27 mouse cellular contexts compared by ENCODE assay signal in genomic region chr11:29770666-29771400, GRCm38 (mm10). TPM values are rescaled to one million over a fixed set of nuclear protein-coding genes. Genes with fewer than 3 reads are reported as not detected.
DNase-seq lines count a peak whose midpoint lies in the region; ATAC-seq lines count a peak whose summit lies in the region.
"Had no signal": no experiment of that assay in that cellular context is flagged by ENCODE, and none has a peak within 500 bp of the region (broad histone marks: within the 10 kb centered on the region; RNA-seq: fewer than 3 reads in every experiment).

No protein-coding gene starts in this region.

- H3K4me3 ChIP-seq in heart, embryonic 16.5 days (ENCODE audit: low read length) = no peak overlapping the region
- no peak overlapping the region for H3K4me3 ChIP-seq in hindbrain, embryonic 13.5 days
- H3K4me3 ChIP-seq: erythroblast, embryonic 14.5 days; forebrain, embryonic 12.5 days; megakaryocyte, embryonic 14.5 days had no signal

- H3K9me3 ChIP-seq in heart, embryonic 16.5 days (replicated peaks; ENCODE audit: control insufficient read depth, low read length) = no peaks in the 10 kb centered on the region
- no peaks in the 10 kb centered on the region for H3K9me3 ChIP-seq in hindbrain, embryonic 13.5 days
- H3K9me3 ChIP-seq: forebrain, embryonic 12.5 days; megakaryocyte, embryonic 14.5 days had no signal

- H3K36me3 ChIP-seq in heart, embryonic 16.5 days (ENCODE audit: control insufficient read depth, insufficient read depth) = no peaks in the 10 kb centered on the region
- no peaks in the 10 kb centered on the region for H3K36me3 ChIP-seq in hindbrain, embryonic 13.5 days
- H3K36me3 ChIP-seq: forebrain, embryonic 12.5 days had no signal

- no peak overlapping the region for H3K4me2 ChIP-seq in heart, embryonic 16.5 days (ENCODE audit: low read depth, low read length)
- no peak overlapping the region for H3K4me2 ChIP-seq in hindbrain, embryonic 13.5 days
- H3K4me2 ChIP-seq: forebrain, embryonic 12.5 days; hindbrain, embryonic 14.5 days had no signal

- no peaks in the 10 kb centered on the region for H3K27me3 ChIP-seq in heart, embryonic 16.5 days (ENCODE audit: control insufficient read depth, insufficient read depth, low read length)
- no peaks in the 10 kb centered on the region for H3K27me3 ChIP-seq in hindbrain, embryonic 13.5 days
- H3K27me3 ChIP-seq: Patski had no signal

- no peak overlapping the region for H3K9ac ChIP-seq in heart, embryonic 16.5 days (ENCODE audit: low read length)
- no peak overlapping the region for H3K9ac ChIP-seq in hindbrain, embryonic 13.5 days
- H3K9ac ChIP-seq: forebrain, embryonic 12.5 days; hindbrain, embryonic 14.5 days; liver, embryonic 14.5 days had no signal

- H3K27ac ChIP-seq in heart, embryonic 16.5 days (ENCODE audit: low read length) = no peak overlapping the region
- no peak overlapping the region for H3K27ac ChIP-seq in hindbrain, embryonic 13.5 days
- H3K27ac ChIP-seq: forebrain, embryonic 12.5 days; hindbrain, embryonic 14.5 days; liver, embryonic 14.5 days had no signal

- peaks cover 11% of the 10 kb centered on the region for H3K4me1 ChIP-seq in heart, embryonic 16.5 days (ENCODE audit: control insufficient read depth, insufficient read depth, low read length)
- peaks cover 6% of the 10 kb centered on the region; the same call in 1 of the 2 replicates for H3K4me1 ChIP-seq in hindbrain, embryonic 13.5 days (replicated peaks)

- intact Hi-C loops in heart, postnatal 10 days (cut with DNase I) = no loop called here

- DNase-seq in heart, adult 11 months = peak; percentile 78
- DNase-seq in heart, adult 9 months (ENCODE audit: low spot score in 2 of 2) = no peak
- DNase-seq in heart, postnatal 10 days = no peak
- peak; percentile 31 for DNase-seq in 3134 (ENCODE audit: extremely low read depth, insufficient read length, low spot score)
- DNase-seq in Muller cell, postnatal 12 days (ENCODE audit: inconsistent ontology term) = peak; percentile 63
- DNase-seq in urinary bladder, postnatal 36 days (ENCODE audit: low spot score in 2 of 2) = no peak
- DNase-seq: adrenal gland, postnatal 10 days; B cell, adult 2 months; cerebellum, adult 18-20 months; cerebellum, postnatal 10 days; gastrocnemius, postnatal 25 days; heart, adult 18-20 months; kidney, adult 9 months; kidney, postnatal 10 days; liver; lung, adult 2 months; lung, postnatal 4 days; midbrain, embryonic 14.5 days had no signal

- 28% methylated on average over 3 of the region's 3 CpGs for WGBS in heart, embryonic 16.5 days
- WGBS in hindbrain, embryonic 13.5 days = 67% methylated on average over 3 of the region's 3 CpGs

- ATAC-seq in heart, embryonic 16.5 days (replicated peaks; ENCODE audit: extremely low read depth, insufficient read depth, low FRiP score) = peak; percentile 32; the same call in 1 of the 2 replicates
- ATAC-seq in hindbrain, embryonic 13.5 days (ENCODE audit: low FRiP score) = no peak
- ATAC-seq: intestine, postnatal 0 days; Patski had no signal

RNA-seq across cellular contexts. Expression of gene 4931440F15Rik, which starts 54.6 kb away (rescaled TPM):
- polyA plus RNA-seq in heart, embryonic 16.5 days (2015; fragmentation: Nextera tagmentation; extraction: Ambion mirVana) = 0.11 and 0.18 TPM in 2 replicates
- total RNA-seq in heart, postnatal 10 days (2021) = 1 to 10 TPM; 1.5 to 1.8 TPM
- 0.32 and 0.58 TPM in 2 replicates for polyA plus RNA-seq in hindbrain, embryonic 13.5 days (2015; fragmentation: Nextera tagmentation; extraction: Ambion mirVana)
- polyA plus RNA-seq: erythroblast, embryonic 14.5 days had no signal

Comparison
In these comparisons a context has a peak if more than half of its experiments do, and no peak if none do; other contexts are left out.
1. DNase-seq: peak in heart, adult 11 months (single experiment), 3134 (single experiment) and Muller cell, postnatal 12 days (single experiment); none in heart, adult 9 months (0 of 2), heart, postnatal 10 days (0 of 2) and urinary bladder, postnatal 36 days (0 of 2).